Mouse (Mus musculus): ENCODE measurements around the gene Emilin2. TPM values are rescaled to one million over a fixed set of nuclear protein-coding genes. Genes with fewer than 3 reads are reported as not detected.

Emilin2 gene
- polyA plus RNA-seq, 1 experiment: 0.84 TPM

- DNase-seq (ENCODE audit: low read depth, low spot score): no peak
- 66% methylated on average over 1 of the region's 1 CpGs for WGBS
Observed at GRCm38 (mm10) chr17:71213666-71214065, 98.1 kb downstream of the Emilin2 start.

GRCm38 (mm10) chr17:71211962-71212646 lies 99.7 kb downstream of the Emilin2 start:
- 48% methylated on average over 6 of the region's 6 CpGs for WGBS
- DNase-seq (ENCODE audit: low read depth, low spot score): no peak

GRCm38 (mm10) chr17:71209936-71210335 lies 101.8 kb downstream of the Emilin2 start:
- WGBS: 74% methylated on average over 3 of the region's 3 CpGs
- DNase-seq (ENCODE audit: low read depth, low spot score): no peak

GRCm38 (mm10) chr17:71208921-71209320 lies 102.9 kb downstream of the Emilin2 start:
- DNase-seq (ENCODE audit: low read depth, low spot score): no peak
- 72% methylated on average over 1 of the region's 1 CpGs for WGBS

GRCm38 (mm10) chr17:71208376-71208775 lies 103.4 kb downstream of the Emilin2 start:
- 100% methylated on average over 1 of the region's 1 CpGs for WGBS
- DNase-seq (ENCODE audit: low read depth, low spot score): no peak

- 93% methylated on average over 3 of the region's 3 CpGs for WGBS
- DNase-seq (ENCODE audit: low read depth, low spot score): no peak
Observed at GRCm38 (mm10) chr17:71207268-71207667, 104.5 kb downstream of the Emilin2 start.

GRCm38 (mm10) chr17:71206136-71206893 lies 105.5 kb downstream of the Emilin2 start:
- 35% methylated on average over 12 of the region's 12 CpGs for WGBS
- no peak for DNase-seq (ENCODE audit: low read depth, low spot score)

- 38% methylated on average over 6 of the region's 6 CpGs for WGBS
- DNase-seq (ENCODE audit: low read depth, low spot score): no peak
Observed at GRCm38 (mm10) chr17:71204809-71205091, 107.0 kb downstream of the Emilin2 start.

- no peak for DNase-seq (ENCODE audit: low read depth, low spot score)
- WGBS: 49% methylated on average over 9 of the region's 9 CpGs
Observed at GRCm38 (mm10) chr17:71203998-71204808, 107.6 kb downstream of the Emilin2 start.

Other genes starting within 250 kb of the Emilin2 start
- gene Lpin2, start 129.4 kb downstream of the Emilin2 start, polyA plus RNA-seq (2012; rRNA removed): 17.1 and 28.6 TPM in 2 replicates
- gene Gm4707, start 147.9 kb upstream of the Emilin2 start, polyA plus RNA-seq (2012; rRNA removed): 0.24 and 0.91 TPM in 2 replicates
- gene Smchd1, start 163.4 kb upstream of the Emilin2 start, polyA plus RNA-seq (2012; rRNA removed): 6.1 and 9.3 TPM in 2 replicates
- 0.84 and 1.2 TPM in 2 replicates for gene Ndc80, start 214.9 kb upstream of the Emilin2 start, polyA plus RNA-seq (2012; rRNA removed)
- not detected in 2 replicates for gene Spdya, start 240.1 kb upstream of the Emilin2 start, polyA plus RNA-seq (2012; rRNA removed)

Data from large intestine, adult 2 months (tissue).